Mouse (Mus musculus): ENCODE results near the gene Farsa.

Gene Farsa

GRCm38 (mm10) chr8:84834866-84835855 is 21.6 kb upstream of the Farsa start:
- peak in 1 of 2 experiments; percentile 32 for DNase-seq (ENCODE audit: low spot score in 2 of 2)

DNA sequence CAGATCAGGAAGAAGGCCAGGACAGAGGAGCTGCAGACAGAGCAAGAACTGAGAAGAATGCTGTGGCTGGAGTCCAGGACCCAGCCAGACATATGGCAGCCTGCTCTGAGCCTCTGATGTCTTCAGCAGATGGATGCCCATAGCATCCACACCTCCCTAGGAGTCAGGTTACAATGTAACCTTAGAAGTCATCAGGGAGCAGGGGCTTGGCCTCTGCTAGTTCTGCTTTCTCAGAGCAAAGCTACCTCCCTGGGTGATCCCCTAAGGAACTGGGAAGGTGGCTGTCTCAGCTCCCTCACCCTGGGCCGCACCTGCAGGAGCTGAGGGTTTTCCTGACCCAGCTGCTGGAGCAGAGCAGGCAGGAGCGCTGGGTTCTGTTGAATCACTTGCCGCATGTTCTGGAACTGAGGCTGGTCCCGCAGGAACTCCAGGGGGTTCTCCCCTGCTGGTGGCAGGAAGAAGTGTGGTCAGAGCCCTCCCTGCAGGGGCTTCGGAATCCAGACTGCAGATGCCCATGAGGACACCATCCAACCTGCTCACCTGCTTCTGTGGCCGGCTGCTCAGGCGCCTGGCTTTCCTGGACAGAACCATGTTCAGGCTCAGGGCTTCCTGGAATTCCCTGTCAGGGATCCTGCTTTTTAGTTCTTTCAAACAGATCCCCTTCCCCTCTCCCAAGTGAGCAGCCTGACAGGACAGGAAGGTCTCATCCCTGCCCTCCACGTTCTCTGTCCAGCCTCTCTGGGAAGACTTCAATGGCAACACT is 19.5 kb upstream of the Farsa start:
- DNase-seq (ENCODE audit: low spot score in 2 of 2), result peak; percentile 45 to 64

GRCm38 (mm10) chr8:84837912-84838470 is 18.8 kb upstream of the Farsa start:
- peak; percentile 48 to 80 for DNase-seq (ENCODE audit: low spot score in 2 of 2)

GRCm38 (mm10) chr8:84838513-84838912 is 18.3 kb upstream of the Farsa start:
- DNase-seq (ENCODE audit: low spot score in 2 of 2), result peak in 1 of 2 experiments; percentile 87

GRCm38 (mm10) chr8:84839411-84839810 is 17.4 kb upstream of the Farsa start:
- DNase-seq (ENCODE audit: low spot score in 2 of 2), result peak in 1 of 2 experiments; percentile 33

- DNase-seq (ENCODE audit: low spot score in 2 of 2), result no peak
Observed at GRCm38 (mm10) chr8:84839875-84840247, 16.9 kb upstream of the Farsa start.

GRCm38 (mm10) chr8:84840248-84840999 is 16.4 kb upstream of the Farsa start, which contains the start of gene Rad23a:
Rad23a (minus strand) TSS chr8:84840665.
- peak; percentile 86 to 94 for DNase-seq (ENCODE audit: low spot score in 2 of 2)

DNA sequence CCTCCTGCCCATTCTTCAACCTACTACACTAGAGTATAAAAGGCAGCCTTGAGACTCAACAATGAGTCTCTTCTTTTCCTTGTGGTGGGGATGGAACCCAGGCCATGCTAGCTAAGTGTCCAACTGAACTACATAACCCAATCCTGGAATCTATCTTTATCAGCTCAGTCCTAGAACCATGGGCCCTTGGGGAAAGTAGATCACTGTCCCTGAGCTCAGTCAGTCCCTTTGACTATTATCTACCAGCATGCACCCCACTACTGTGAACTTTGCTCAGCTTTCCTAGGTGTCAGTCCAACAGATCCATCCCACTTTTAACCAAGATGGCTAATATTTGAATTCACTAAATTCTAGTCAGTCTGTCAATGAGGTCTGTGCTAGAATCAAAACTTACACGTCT is 15.3 kb upstream of the Farsa start:
- no peak for DNase-seq (ENCODE audit: low spot score in 2 of 2)

DNA sequence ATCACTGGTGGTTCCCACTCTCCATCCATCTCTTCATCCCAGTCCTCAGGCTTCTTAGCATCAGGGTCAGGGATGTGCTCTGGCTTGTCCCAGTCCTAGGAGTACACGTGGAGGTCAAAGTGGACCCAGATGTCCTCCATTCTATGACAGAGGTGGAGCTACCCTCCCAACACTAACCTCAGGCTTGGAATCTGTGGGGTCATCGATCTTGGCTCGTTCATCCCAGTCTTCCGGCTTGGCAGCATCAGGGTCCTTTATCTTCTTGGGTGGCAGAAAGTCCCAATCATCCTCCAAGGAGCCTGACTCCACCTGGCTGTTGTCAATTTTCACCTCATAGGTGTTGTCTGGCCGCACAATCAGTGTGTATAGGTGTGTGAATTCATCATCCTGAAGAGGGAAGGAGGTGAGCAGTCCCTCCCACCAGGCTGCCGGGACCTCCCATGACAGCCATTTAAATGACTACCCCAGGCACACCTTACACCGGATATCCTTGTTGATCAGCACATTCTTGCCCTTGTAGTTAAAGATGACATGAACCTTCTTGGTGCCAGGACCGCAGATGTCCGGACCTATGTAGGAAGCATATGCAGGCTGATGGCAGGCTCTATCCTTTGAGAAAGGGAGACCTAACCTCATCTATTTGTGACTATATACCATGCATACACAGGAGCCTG is 12.3 kb upstream of the Farsa start:
- DNase-seq (ENCODE audit: low spot score in 2 of 2), result no peak

GRCm38 (mm10) chr8:84845355-84846093 is 11.3 kb upstream of the Farsa start:
- peak; percentile 36 to 60 for DNase-seq (ENCODE audit: low spot score in 2 of 2)

GRCm38 (mm10) chr8:84846094-84846721 is 10.6 kb upstream of the Farsa start:
- no peak for DNase-seq (ENCODE audit: low spot score in 2 of 2)

DNA sequence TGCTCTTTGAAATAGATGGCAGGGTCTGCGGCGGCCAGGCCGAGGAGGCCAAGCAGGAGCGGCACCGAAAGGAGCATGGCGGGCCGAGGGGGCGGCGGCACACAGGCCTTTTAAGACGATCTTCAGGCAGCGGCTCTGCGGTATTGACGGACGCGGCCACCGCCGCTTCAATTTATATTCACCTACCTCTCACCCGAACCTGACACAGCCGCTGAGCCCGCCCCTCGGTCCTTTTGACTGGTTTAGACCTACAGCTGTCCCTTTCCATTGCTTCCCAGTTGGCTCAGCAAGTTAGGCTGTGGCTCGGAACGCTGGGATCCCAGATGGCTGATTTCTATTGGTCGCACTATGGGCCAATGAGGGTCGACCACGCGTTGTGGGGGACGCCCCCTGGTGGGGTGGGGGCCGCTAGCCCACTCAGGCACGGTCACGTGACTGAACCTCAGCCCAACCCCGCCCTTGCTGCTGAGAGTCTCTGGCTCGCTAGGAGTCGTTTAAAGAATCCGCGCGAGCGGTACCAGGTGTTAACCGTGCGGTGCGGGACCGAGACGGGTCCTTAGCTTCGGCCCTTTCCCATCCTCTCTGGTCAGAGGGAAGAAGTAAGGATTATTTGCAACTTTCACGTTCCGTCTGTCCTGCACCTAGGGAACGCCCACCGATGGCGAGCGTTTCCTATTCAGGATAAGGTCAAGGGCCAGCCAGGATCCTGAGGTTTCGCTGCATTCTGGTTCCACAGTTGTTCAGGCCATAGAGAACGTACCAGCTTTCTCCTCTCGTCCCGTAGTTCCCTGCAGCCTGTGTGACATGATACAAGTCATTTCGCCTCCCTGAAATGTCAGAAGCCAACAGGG is 9.8 kb upstream of the Farsa start, which contains the start of gene Calr:
Gene Calr (minus strand): TSS at position 213 of the 851 bp plus-strand sequence.
- DNase-seq (ENCODE audit: low spot score in 2 of 2), result peak; percentile 97 to 99

GRCm38 (mm10) chr8:84847684-84848435 is 8.9 kb upstream of the Farsa start:
- DNase-seq (ENCODE audit: low spot score in 2 of 2), result peak in 1 of 2 experiments; percentile 39

GRCm38 (mm10) chr8:84856434-84856833 is 355 bp upstream of the Farsa start:
- no peak for DNase-seq (ENCODE audit: low spot score in 2 of 2)

DNA sequence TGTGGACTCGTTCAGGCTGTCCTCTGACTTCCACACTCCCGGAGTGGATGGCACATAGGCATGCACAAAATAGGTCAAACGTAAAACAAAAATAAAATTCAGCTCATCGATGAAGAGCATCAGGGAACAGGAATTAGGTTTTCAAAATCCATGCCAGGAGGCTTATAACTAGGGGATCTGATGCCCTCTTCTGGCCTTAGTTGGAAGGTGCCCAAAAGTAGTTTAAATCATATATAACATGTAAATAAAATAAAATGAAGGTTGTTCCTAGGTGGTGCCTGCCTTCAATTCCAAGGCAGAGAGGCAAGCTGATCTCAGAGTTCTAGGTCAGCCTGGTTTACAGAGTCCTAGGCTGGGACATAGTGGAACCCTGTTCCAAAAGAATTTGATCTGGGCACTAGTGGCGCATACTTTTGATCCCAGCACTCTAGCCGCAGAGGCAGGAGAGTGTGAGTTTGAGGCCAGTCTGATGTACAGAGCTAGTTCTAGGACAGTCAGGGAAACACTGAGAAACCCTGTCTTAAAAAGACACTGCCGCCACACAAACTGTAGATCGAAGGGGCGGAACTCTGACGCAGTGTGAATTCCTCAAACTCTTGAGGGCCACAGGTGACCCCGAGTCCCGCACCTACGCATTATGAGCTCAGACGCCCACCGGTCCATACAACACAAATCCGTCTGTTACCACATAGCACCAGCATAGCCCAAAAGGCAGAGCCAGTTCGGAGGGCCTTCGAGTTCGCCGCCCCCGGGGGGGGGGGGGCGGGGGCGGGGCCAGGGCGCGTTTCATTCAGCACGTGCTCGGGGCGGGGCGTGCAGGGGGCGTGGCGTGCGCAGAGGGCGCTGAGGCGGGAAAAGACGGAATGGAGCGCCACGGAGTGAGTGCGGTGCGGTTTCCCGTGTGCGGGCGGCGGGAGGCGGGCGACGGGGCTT is 14.9 kb downstream of the Farsa start, which contains the start of gene Syce2:
Gene Syce2 (plus strand): TSS at position 736 of the 933 bp plus-strand sequence.
- peak; percentile 86 to 94 for DNase-seq (ENCODE audit: low spot score in 2 of 2)

- peak; percentile 53 to 69 for DNase-seq (ENCODE audit: low spot score in 2 of 2)
Observed at GRCm38 (mm10) chr8:84872309-84872965, 15.6 kb downstream of the Farsa start.

All from spleen, postnatal 10 days (tissue).